In the genomic region with DNA sequence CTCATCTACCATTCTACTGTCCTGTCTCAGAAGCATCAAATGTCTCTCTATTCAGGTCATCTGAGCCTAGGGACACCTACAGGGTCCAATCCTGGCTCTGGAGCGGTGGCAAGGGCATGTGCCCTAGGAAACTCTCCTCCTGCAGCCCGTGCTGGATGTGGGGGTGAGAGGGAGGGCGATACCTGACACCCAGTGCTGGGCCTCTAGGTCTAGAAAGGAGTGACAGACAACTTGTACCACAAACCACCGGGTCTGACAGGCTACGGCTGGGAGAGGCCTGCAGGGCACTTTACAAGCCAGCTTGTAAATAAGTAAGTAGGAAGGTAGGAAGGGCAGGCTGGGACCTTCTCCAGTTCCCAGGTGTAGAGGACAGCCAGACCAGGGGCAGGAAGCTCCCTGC, we compare ENCODE assay signal across 32 mouse cellular contexts. TPM values are rescaled to one million over a fixed set of nuclear protein-coding genes. Genes with fewer than 3 reads are reported as not detected.
A peak's percentile ranks its signal among the peaks of the same experiment; 100 is the strongest.
DNase-seq lines count a peak whose midpoint lies in the region; ATAC-seq and TF ChIP-seq lines count a peak whose summit lies in the region.
"Had no signal": no experiment of that assay in that cellular context is flagged by ENCODE, and none has a peak within 500 bp of the region (broad histone marks: within the 10 kb centered on the region; RNA-seq: fewer than 3 reads in every experiment).

No protein-coding gene starts in this region.

- no peak overlapping the region for H3K27ac ChIP-seq in intestine, embryonic 16.5 days (ENCODE audit: low read length)
- no peak overlapping the region for H3K27ac ChIP-seq in intestine, postnatal 0 days (ENCODE audit: low read depth, low read length)
- no peak overlapping the region for H3K27ac ChIP-seq in kidney, embryonic 16.5 days (ENCODE audit: low read length)
- H3K27ac ChIP-seq: embryonic facial prominence, embryonic 15.5 days; forebrain, embryonic 15.5 days; hindbrain, embryonic 15.5 days; limb, embryonic 15.5 days; liver, embryonic 14.5 days; lung, embryonic 15.5 days; macrophage; midbrain, embryonic 10.5 days; neural tube, embryonic 15.5 days had no signal

- H3K9ac ChIP-seq in intestine, embryonic 16.5 days (ENCODE audit: low read depth, low read length), result no peak overlapping the region
- no peak overlapping the region for H3K9ac ChIP-seq in intestine, postnatal 0 days (ENCODE audit: low read depth, low read length)
- H3K9ac ChIP-seq in kidney, embryonic 16.5 days (replicated peaks; ENCODE audit: low read length), result no peak overlapping the region
- H3K9ac ChIP-seq: embryonic facial prominence, embryonic 15.5 days; forebrain, embryonic 15.5 days; hindbrain, embryonic 15.5 days; limb, embryonic 15.5 days; liver, embryonic 14.5 days; lung, embryonic 15.5 days; neural tube, embryonic 15.5 days had no signal

- ATAC-seq in intestine, embryonic 16.5 days, result 0 out of 2 replicates have a peak, but pooled peaks have one; percentile 9
- ATAC-seq in intestine, postnatal 0 days, result no peak
- ATAC-seq in kidney, embryonic 16.5 days (ENCODE audit: low FRiP score, low TSS enrichment), result peak; percentile 49
- ATAC-seq: forebrain, embryonic 15.5 days; Patski had no signal

- no peak for TF ChIP-seq CTCF in intestine, postnatal 0 days (IDR thresholded peaks at IDR 0.05; ENCODE audit: low read depth)

- no peaks in the 10 kb centered on the region for H3K36me3 ChIP-seq in intestine, embryonic 16.5 days (ENCODE audit: control insufficient read depth, insufficient read depth, low read length)
- H3K36me3 ChIP-seq in intestine, postnatal 0 days (ENCODE audit: control insufficient read depth, insufficient read depth), result no peaks in the 10 kb centered on the region
- H3K36me3 ChIP-seq in kidney, embryonic 16.5 days (ENCODE audit: insufficient read depth, low read length), result no peaks in the 10 kb centered on the region
- H3K36me3 ChIP-seq: embryonic facial prominence, embryonic 15.5 days; forebrain, embryonic 15.5 days; hindbrain, embryonic 15.5 days; limb, embryonic 15.5 days; lung, embryonic 15.5 days; midbrain, embryonic 10.5 days; neural tube, embryonic 15.5 days had no signal

- H3K4me2 ChIP-seq in intestine, embryonic 16.5 days (ENCODE audit: low read depth, low read length), result no peak overlapping the region
- H3K4me2 ChIP-seq in intestine, postnatal 0 days (replicated peaks; ENCODE audit: low read depth), result no peak overlapping the region
- no peak overlapping the region for H3K4me2 ChIP-seq in kidney, embryonic 16.5 days (replicated peaks; ENCODE audit: low read depth, low read length)
- H3K4me2 ChIP-seq: embryonic facial prominence, embryonic 15.5 days; forebrain, embryonic 15.5 days; heart, embryonic 11.5 days; hindbrain, embryonic 15.5 days; limb, embryonic 15.5 days; lung, embryonic 15.5 days; neural tube, embryonic 15.5 days had no signal

- 50% methylated on average over 5 of the region's 5 CpGs for WGBS in intestine, embryonic 16.5 days
- 42% methylated on average over 5 of the region's 5 CpGs for WGBS in intestine, postnatal 0 days
- 22% methylated on average over 5 of the region's 5 CpGs for WGBS in kidney, embryonic 16.5 days

- H3K4me1 ChIP-seq in intestine, embryonic 16.5 days (ENCODE audit: control insufficient read depth, insufficient read depth, low read length), result no peaks in the 10 kb centered on the region; the same call in 1 of the 2 replicates
- peaks cover 3% of the 10 kb centered on the region for H3K4me1 ChIP-seq in intestine, postnatal 0 days (replicated peaks; ENCODE audit: control insufficient read depth, insufficient read depth, low read length)
- no peaks in the 10 kb centered on the region for H3K4me1 ChIP-seq in kidney, embryonic 16.5 days (ENCODE audit: insufficient read depth, low read length)

- no peaks in the 10 kb centered on the region for H3K27me3 ChIP-seq in intestine, embryonic 16.5 days (replicated peaks; ENCODE audit: control insufficient read depth, insufficient read depth, low read length)
- H3K27me3 ChIP-seq in intestine, postnatal 0 days (replicated peaks; ENCODE audit: control insufficient read depth, insufficient read depth, low read length), result no peaks in the 10 kb centered on the region
- H3K27me3 ChIP-seq in kidney, embryonic 16.5 days (ENCODE audit: insufficient read depth, low read length), result no peaks in the 10 kb centered on the region
- H3K27me3 ChIP-seq: embryonic facial prominence, embryonic 15.5 days; forebrain, embryonic 15.5 days; hindbrain, embryonic 15.5 days; limb, embryonic 15.5 days; lung, embryonic 15.5 days; neural tube, embryonic 15.5 days; Patski had no signal

- H3K9me3 ChIP-seq in intestine, embryonic 16.5 days (ENCODE audit: control insufficient read depth, low read length), result peaks cover 5% of the 10 kb centered on the region; the same call in 1 of the 2 replicates
- 0 out of 2 replicates have a peak, but pooled peaks cover 5% of the 10 kb centered on the region for H3K9me3 ChIP-seq in intestine, postnatal 0 days (ENCODE audit: control insufficient read depth)
- peaks cover 7% of the 10 kb centered on the region for H3K9me3 ChIP-seq in kidney, embryonic 16.5 days (ENCODE audit: low read length)
- H3K9me3 ChIP-seq: embryonic facial prominence, embryonic 15.5 days; forebrain, embryonic 15.5 days; hindbrain, embryonic 15.5 days; limb, embryonic 15.5 days; lung, embryonic 15.5 days; neural tube, embryonic 15.5 days had no signal

- H3K4me3 ChIP-seq in intestine, embryonic 16.5 days (ENCODE audit: low read length), result no peak overlapping the region
- H3K4me3 ChIP-seq in intestine, postnatal 0 days (ENCODE audit: low read depth, low read length), result no peak overlapping the region
- no peak overlapping the region for H3K4me3 ChIP-seq in kidney, embryonic 16.5 days (ENCODE audit: low read length)
- H3K4me3 ChIP-seq: embryonic facial prominence, embryonic 15.5 days; forebrain, embryonic 15.5 days; hindbrain, embryonic 15.5 days; limb, embryonic 15.5 days; lung, embryonic 15.5 days; midbrain, embryonic 10.5 days; neural tube, embryonic 15.5 days had no signal

- DNase-seq in kidney, adult 18-20 months, result peak; percentile 42
- peak; percentile 17 to 44 for DNase-seq in kidney, postnatal 4 days
- DNase-seq in right cerebral cortex, adult 2 months (ENCODE audit: low spot score in 2 of 2), result no peak
- DNase-seq in left cerebral cortex, adult 8-10 months (ENCODE audit: low spot score in 2 of 2), result no peak
- DNase-seq in right cerebral cortex, postnatal 10 days (ENCODE audit: low spot score in 2 of 2), result no peak
- DNase-seq: cerebellum, adult 2 months; cerebellum, postnatal 25 days; gastrocnemius, postnatal 10 days; heart, adult 11 months; layer of hippocampus, postnatal 36 days; right cerebral cortex, adult 18-20 months had no signal

RNA-seq across cellular contexts. Expression of a gene that starts 5.3 kb away (rescaled TPM):
- polyA plus RNA-seq in intestine, embryonic 16.5 days (2015; fragmentation: Nextera tagmentation; extraction: Ambion mirVana), result 44.5 and 49.0 TPM in 2 replicates
- 19.8 and 22.8 TPM in 2 replicates for polyA plus RNA-seq in intestine, postnatal 0 days (2015; fragmentation: Nextera tagmentation; extraction: Ambion mirVana)
- polyA plus RNA-seq in kidney, embryonic 16.5 days (2015; fragmentation: Nextera tagmentation; extraction: Ambion mirVana), result 49.2 and 51.0 TPM in 2 replicates
- 1 to 10 TPM; 4.3 to 7.4 (median 7.0) TPM for total RNA-seq in left cerebral cortex, adult 8-10 months (2022)

RNA-seq across cellular contexts. Expression of a gene that starts 37.7 kb away (rescaled TPM):
- polyA plus RNA-seq in intestine, embryonic 16.5 days (2015; fragmentation: Nextera tagmentation; extraction: Ambion mirVana), result 266 and 271 TPM in 2 replicates
- polyA plus RNA-seq in intestine, postnatal 0 days (2015; fragmentation: Nextera tagmentation; extraction: Ambion mirVana), result 316 and 329 TPM in 2 replicates
- 269 and 282 TPM in 2 replicates for polyA plus RNA-seq in kidney, embryonic 16.5 days (2015; fragmentation: Nextera tagmentation; extraction: Ambion mirVana)
- total RNA-seq in left cerebral cortex, adult 8-10 months (2022), result 100 to 1,000 TPM; 244 to 255 (median 248) TPM

RNA-seq across cellular contexts. Expression of a gene that starts 39.8 kb away (rescaled TPM):
- polyA plus RNA-seq in intestine, embryonic 16.5 days (2015; fragmentation: Nextera tagmentation; extraction: Ambion mirVana), result 68.9 and 72.3 TPM in 2 replicates
- polyA plus RNA-seq in intestine, postnatal 0 days (2015; fragmentation: Nextera tagmentation; extraction: Ambion mirVana), result 33.7 and 35.8 TPM in 2 replicates
- polyA plus RNA-seq in kidney, embryonic 16.5 days (2015; fragmentation: Nextera tagmentation; extraction: Ambion mirVana), result 98.4 and 111 TPM in 2 replicates
- total RNA-seq in left cerebral cortex, adult 8-10 months (2022), result 100 to 1,000 TPM; 205 to 269 (median 250) TPM

RNA-seq across cellular contexts. Expression of a gene that starts 40.6 kb away (rescaled TPM):
- 20.3 and 22.3 TPM in 2 replicates for polyA plus RNA-seq in intestine, embryonic 16.5 days (2015; fragmentation: Nextera tagmentation; extraction: Ambion mirVana)
- polyA plus RNA-seq in intestine, postnatal 0 days (2015; fragmentation: Nextera tagmentation; extraction: Ambion mirVana), result 12.3 and 12.7 TPM in 2 replicates
- polyA plus RNA-seq in kidney, embryonic 16.5 days (2015; fragmentation: Nextera tagmentation; extraction: Ambion mirVana), result 36.3 and 36.6 TPM in 2 replicates
- total RNA-seq in left cerebral cortex, adult 8-10 months (2022), result 10 to 100 TPM; 49.6 to 68.2 (median 56.9) TPM

RNA-seq across cellular contexts. Expression of a gene that starts 54.2 kb away (rescaled TPM):
- 0.10 TPM in 1 of 2 replicates, not detected in the other for polyA plus RNA-seq in intestine, embryonic 16.5 days (2015; fragmentation: Nextera tagmentation; extraction: Ambion mirVana)
- polyA plus RNA-seq in intestine, postnatal 0 days (2015; fragmentation: Nextera tagmentation; extraction: Ambion mirVana), result not detected in 2 replicates
- not detected in 2 replicates for polyA plus RNA-seq in kidney, embryonic 16.5 days (2015; fragmentation: Nextera tagmentation; extraction: Ambion mirVana)
- under 1 TPM in 2 of 4 experiments, not detected in 2; 0.23 to 0.28 TPM for total RNA-seq in left cerebral cortex, adult 8-10 months (2022)
- total RNA-seq: adrenal gland, adult 18-20 months; gastrocnemius, postnatal 10 days; hematopoietic stem cell, adult 5-6 weeks; layer of hippocampus, adult 8-10 months; layer of hippocampus, postnatal 36 days; left cerebral cortex, postnatal 14 days had no signal
- polyA plus RNA-seq: cerebellum, adult 2 months; embryonic facial prominence, embryonic 15.5 days; heart, embryonic 11.5 days; heart, postnatal 0 days; intestine, embryonic 14.5 days; limb, embryonic 15.5 days; liver, embryonic 14.5 days; lung, embryonic 15.5 days; macrophage; midbrain, embryonic 10.5 days; Patski; small intestine, adult 2 months had no signal

Comparison
In these comparisons a context has a peak if more than half of its experiments do, and no peak if none do; other contexts are left out.
1. DNase-seq: peak in kidney, adult 18-20 months (single experiment) and kidney, postnatal 4 days (2 of 2); none in right cerebral cortex, adult 2 months (0 of 2), left cerebral cortex, adult 8-10 months (0 of 2) and right cerebral cortex, postnatal 10 days (0 of 2).